Mouse (Mus musculus) heart, postnatal 14 days (tissue): ENCODE data around the gene Cdk9. TPM values are rescaled to one million over a fixed set of nuclear protein-coding genes. Genes with fewer than 3 reads are reported as not detected.

Source experiments
- DNase-seq, 2 experiments: peaks; one replicate each; pipeline ENCODE4 v3.0.0; 2021 to 2022
- intact Hi-C: fragments of 180-260 bp; cut with DNase I; formaldehyde crosslinking; loops from one replicate; pipeline ENCODE4 v1.15.1; 2025
- total RNA-seq, 2 experiments: library from RNA; stranded (reverse); gene quantifications; 2 replicates each; pipeline ENCODE4 v1.2.3; 2021

Gene Cdk9
- total RNA-seq, 2 experiments from 2014 or later = 30.7 to 31.3 TPM

- intact Hi-C loops = no loop called here
- no peak for DNase-seq
Measured at GRCm38 (mm10) chr2:32736306-32736829, 23.5 kb upstream of the Cdk9 start.

GRCm38 (mm10) chr2:32734933-32735332, 22.1 kb upstream of the Cdk9 start:
- DNase-seq = peak; percentile 73 to 78
- intact Hi-C loops = no loop called here

GRCm38 (mm10) chr2:32734480-32734879, 21.6 kb upstream of the Cdk9 start:
- intact Hi-C loops = no loop called here
- DNase-seq = no peak

GRCm38 (mm10) chr2:32732695-32733094, 19.8 kb upstream of the Cdk9 start:
- intact Hi-C loops = no loop called here

GRCm38 (mm10) chr2:32731911-32732310, 19.0 kb upstream of the Cdk9 start:
- intact Hi-C loops = no loop called here
- peak in 1 of 2 experiments; percentile 52 for DNase-seq

More at GRCm38 (mm10) chr2:32732695-32733094, 19.8 kb upstream of the Cdk9 start:
- no peak for DNase-seq

GRCm38 (mm10) chr2:32730854-32731253, 18.0 kb upstream of the Cdk9 start:
- peak in 1 of 2 experiments; percentile 58 for DNase-seq
- intact Hi-C loops = no loop called here

GRCm38 (mm10) chr2:32729547-32729946, 16.7 kb upstream of the Cdk9 start:
- intact Hi-C loops = loop anchor here (2.0 kb wide), 1 partner anchor 17 kb away; the partner anchor contains the start of gene Cdk9
- DNase-seq = no peak

GRCm38 (mm10) chr2:32728463-32728862, 15.6 kb upstream of the Cdk9 start:
- intact Hi-C loops = loop anchor here (2.0 kb wide), 1 partner anchor 16 kb away; the partner anchor contains the start of gene Cdk9
- peak; percentile 63 to 67 for DNase-seq

- intact Hi-C loops = no loop called here
- peak; percentile 91 to 94 for DNase-seq
Measured at GRCm38 (mm10) chr2:32727435-32727834, 14.6 kb upstream of the Cdk9 start.

- no peak for DNase-seq
- intact Hi-C loops = no loop called here
Measured at GRCm38 (mm10) chr2:32724832-32725790, 12.2 kb upstream of the Cdk9 start.

GRCm38 (mm10) chr2:32724149-32724548, 11.3 kb upstream of the Cdk9 start:
- no peak for DNase-seq
- intact Hi-C loops = no loop called here

- intact Hi-C loops = no loop called here
- no peak for DNase-seq
Measured at GRCm38 (mm10) chr2:32722581-32722980, 9.7 kb upstream of the Cdk9 start.

- intact Hi-C loops = no loop called here
- DNase-seq = no peak
Measured at GRCm38 (mm10) chr2:32722046-32722445, 9.2 kb upstream of the Cdk9 start.

- intact Hi-C loops = no loop called here
- peak in 1 of 2 experiments; percentile 55 for DNase-seq
Measured at GRCm38 (mm10) chr2:32720681-32721229, 7.9 kb upstream of the Cdk9 start, which contains the start of gene Sh2d3c. Gene Sh2d3c, plus strand, starts transcription at chr2:32721055.

GRCm38 (mm10) chr2:32720053-32720452, 7.2 kb upstream of the Cdk9 start:
- intact Hi-C loops = no loop called here
- DNase-seq = no peak

- intact Hi-C loops = no loop called here
- no peak for DNase-seq
Measured at GRCm38 (mm10) chr2:32718761-32719160, 5.9 kb upstream of the Cdk9 start.

GRCm38 (mm10) chr2:32714987-32715425, 2.1 kb upstream of the Cdk9 start:
- peak in 1 of 2 experiments; percentile 43 for DNase-seq
- intact Hi-C loops = loop anchor here (5.0 kb wide), 1 partner anchor 137 kb away; no protein-coding TSS in a partner anchor

- no peak for DNase-seq
- intact Hi-C loops = loop anchor here (5.0 kb wide), 1 partner anchor 138 kb away; no protein-coding TSS in a partner anchor
Measured at GRCm38 (mm10) chr2:32714117-32714986, 1.5 kb upstream of the Cdk9 start.

GRCm38 (mm10) chr2:32712586-32712933, 316 bp downstream of the Cdk9 start:
- DNase-seq = peak; percentile 98 to 99
- intact Hi-C loops = loop anchor here (2.0 to 5.0 kb wide), 2 partner anchors 16 to 140 kb away; no protein-coding TSS in a partner anchor

GRCm38 (mm10) chr2:32712108-32712551, 746 bp downstream of the Cdk9 start:
- intact Hi-C loops = loop anchor here (2.0 to 5.0 kb wide), 2 partner anchors 17 to 140 kb away; no protein-coding TSS in a partner anchor
- DNase-seq = peak; percentile 77 to 80
